Mouse (Mus musculus) CH12.LX (cell line): ENCODE results near the gene Ccdc96. TPM values are rescaled to one million over a fixed set of nuclear protein-coding genes. Genes with fewer than 3 reads are reported as not detected.

Experiments
- DNase-seq: peaks from one replicate; pipeline ENCODE4 v3.0.0-alpha.2; 2013; ENCODE audit errors: extremely low read depth
- H3K27ac ChIP-seq: 2 replicates; pipeline ENCODE4 v1.5.1; 2012; ENCODE audit warnings: low read depth, mild to moderate bottlenecking, control low read depth, moderate library complexity; ENCODE audit not compliant: insufficient read depth
- H3K27me3 ChIP-seq: replicated peaks from 2 replicates; pipeline ENCODE3; 2012; ENCODE audit warnings: inconsistent platforms
- H3K36me3 ChIP-seq, 2 experiments: replicated peaks in 1 of 2; 2 replicates each; pipeline versions ENCODE3 to v1.6.1; 2012; ENCODE audit warnings: inconsistent platforms in 1 of 2, low read length in 1 of 2, mild to moderate bottlenecking in 1 of 2, mixed read lengths in 1 of 2, moderate library complexity in 1 of 2; ENCODE audit not compliant: control insufficient read depth in 1 of 2, insufficient read depth in 1 of 2
- H3K4me1 ChIP-seq, 2 experiments: 2 replicates each; pipeline ENCODE4 v1.6.1; 2012; ENCODE audit warnings: inconsistent platforms in 1 of 2, moderate library complexity in 1 of 2; ENCODE audit not compliant: insufficient read depth in 2 of 2, control insufficient read depth in 1 of 2
- H3K4me2 ChIP-seq: 2 replicates; pipeline ENCODE4 v1.6.1; 2012; ENCODE audit warnings: low read depth, mild to moderate bottlenecking, control low read depth; ENCODE audit not compliant: poor library complexity, insufficient read depth, severe bottlenecking
- H3K4me3 ChIP-seq, 3 experiments: fragments of 150-350 bp in 1 of 3; sonication (generic) in 1 of 3; replicated peaks in 1 of 3; 2 replicates each; pipeline versions ENCODE3 to v1.5.1; 2011 to 2012; ENCODE audit warnings: low read depth in 2 of 3, low read length in 2 of 3, mild to moderate bottlenecking in 2 of 3, moderate library complexity in 2 of 3, control low read depth in 1 of 3, improper control_type of control experiment in 1 of 3, inconsistent platforms in 1 of 3, mixed read lengths in 1 of 3; ENCODE audit not compliant: poor library complexity in 1 of 3
- H3K79me2 ChIP-seq: replicated peaks from 2 replicates; pipeline ENCODE4 v1.6.1; 2012; ENCODE audit warnings: mild to moderate bottlenecking, moderate library complexity; ENCODE audit not compliant: control insufficient read depth, poor library complexity, insufficient read depth, severe bottlenecking; ENCODE audit errors: extremely low read depth
- H3K9ac ChIP-seq: 2 replicates; pipeline ENCODE4 v1.6.1; 2012; ENCODE audit warnings: low read depth, mild to moderate bottlenecking, control low read depth, moderate library complexity; ENCODE audit not compliant: insufficient read depth
- H3K9me3 ChIP-seq: replicated peaks from 2 replicates; pipeline ENCODE3; 2012; ENCODE audit warnings: low read length, inconsistent platforms, mixed read lengths
- BHLHE40 ChIP-seq: IDR thresholded peaks from 2 replicates; pipeline ENCODE4 v1.6.1; 2011; ENCODE audit warnings: mild to moderate bottlenecking, low read depth, low read length, improper control_type of control experiment
- CTCF ChIP-seq, 2 experiments: IDR thresholded peaks in 1 of 2; conservative IDR thresholded peaks in 1 of 2; 2 replicates each; pipeline ENCODE4 v1.5.1; 2011 to 2012; ENCODE audit warnings: low read depth in 2 of 2, low read length in 2 of 2, improper control_type of control experiment in 1 of 2, inconsistent platforms in 1 of 2, mild to moderate bottlenecking in 1 of 2, moderate library complexity in 1 of 2
- IRF4 ChIP-seq: IDR thresholded peaks from 2 replicates; pipeline ENCODE4 v1.6.1; 2014; ENCODE audit warnings: low read depth, mild to moderate bottlenecking, inconsistent platforms, low read length, improper control_type of control experiment
- JUN ChIP-seq: IDR thresholded peaks from 2 replicates; pipeline ENCODE4 v1.6.1; 2011; ENCODE audit warnings: low read depth, mild to moderate bottlenecking, low read length, improper control_type of control experiment, moderate library complexity; ENCODE audit not compliant: insufficient read depth
- NRF1 ChIP-seq: IDR thresholded peaks from 2 replicates; pipeline ENCODE4 v1.6.1; 2014; ENCODE audit warnings: low read depth, mild to moderate bottlenecking, inconsistent platforms, low read length, improper control_type of control experiment, moderate library complexity
- RAD21 ChIP-seq: IDR thresholded peaks from 2 replicates; pipeline ENCODE4 v1.6.1; 2011; ENCODE audit warnings: low read depth, mild to moderate bottlenecking, low read length, improper control_type of control experiment, moderate library complexity
- SIN3A ChIP-seq: IDR thresholded peaks from 2 replicates; pipeline ENCODE4 v1.6.1; 2012; ENCODE audit warnings: low read length, improper control_type of control experiment, inconsistent platforms
- SMC3 ChIP-seq: IDR thresholded peaks from 2 replicates; pipeline ENCODE4 v1.6.1; 2011; ENCODE audit warnings: low read depth, low read length, improper control_type of control experiment
- TBP ChIP-seq: conservative IDR thresholded peaks from 2 replicates; pipeline ENCODE4 v1.6.1; 2011; ENCODE audit warnings: low read depth, low read length, improper control_type of control experiment
- ZC3H11A ChIP-seq: IDR thresholded peaks from 2 replicates; pipeline ENCODE4 v1.6.1; 2012; ENCODE audit warnings: low read depth, mild to moderate bottlenecking, inconsistent platforms, low read length, improper control_type of control experiment
- dilution Hi-C: fragments of 300-500 bp; cut with MboI; formaldehyde crosslinking; loops from 2 replicates; pipeline ENCODE4 v1.14.3; 2020; ENCODE audit warnings: low sequenced_read_pairs; ENCODE audit not compliant: extremely low pct_unique_long_range_greater_than_20kb, extremely low pct_ligation_motif_present
- in situ Hi-C: fragments of 300-500 bp; cut with MboI; formaldehyde crosslinking; loops from 3 replicates; pipeline ENCODE4 v1.14.3; 2019; ENCODE audit warnings: low sequenced_read_pairs, low pct_ligation_motif_present, low pct_unique_long_range_greater_than_20kb, mixed read lengths
- polyA plus RNA-seq: library from polyadenylated mRNA; unstranded; fragments of >175 nt; gene quantifications from 2 replicates; pipeline ENCODE4 v1.2.1, GENCODE M21; 2012; ENCODE audit warnings: low read depth; ENCODE audit not compliant: insufficient read length
- total RNA-seq, 2 experiments: library from RNA; depleted of rRNA; stranded (reverse); fragments of 300-350 nt in 1 of 2; fragments of >200 nt in 1 of 2; gene quantifications; 2 replicates each; pipeline ENCODE4 v1.2.3; 2012 to 2014

Ccdc96 gene
- total and polyA plus RNA-seq, 3 experiments: 0.26 to 0.41 (median 0.34) TPM

DNA sequence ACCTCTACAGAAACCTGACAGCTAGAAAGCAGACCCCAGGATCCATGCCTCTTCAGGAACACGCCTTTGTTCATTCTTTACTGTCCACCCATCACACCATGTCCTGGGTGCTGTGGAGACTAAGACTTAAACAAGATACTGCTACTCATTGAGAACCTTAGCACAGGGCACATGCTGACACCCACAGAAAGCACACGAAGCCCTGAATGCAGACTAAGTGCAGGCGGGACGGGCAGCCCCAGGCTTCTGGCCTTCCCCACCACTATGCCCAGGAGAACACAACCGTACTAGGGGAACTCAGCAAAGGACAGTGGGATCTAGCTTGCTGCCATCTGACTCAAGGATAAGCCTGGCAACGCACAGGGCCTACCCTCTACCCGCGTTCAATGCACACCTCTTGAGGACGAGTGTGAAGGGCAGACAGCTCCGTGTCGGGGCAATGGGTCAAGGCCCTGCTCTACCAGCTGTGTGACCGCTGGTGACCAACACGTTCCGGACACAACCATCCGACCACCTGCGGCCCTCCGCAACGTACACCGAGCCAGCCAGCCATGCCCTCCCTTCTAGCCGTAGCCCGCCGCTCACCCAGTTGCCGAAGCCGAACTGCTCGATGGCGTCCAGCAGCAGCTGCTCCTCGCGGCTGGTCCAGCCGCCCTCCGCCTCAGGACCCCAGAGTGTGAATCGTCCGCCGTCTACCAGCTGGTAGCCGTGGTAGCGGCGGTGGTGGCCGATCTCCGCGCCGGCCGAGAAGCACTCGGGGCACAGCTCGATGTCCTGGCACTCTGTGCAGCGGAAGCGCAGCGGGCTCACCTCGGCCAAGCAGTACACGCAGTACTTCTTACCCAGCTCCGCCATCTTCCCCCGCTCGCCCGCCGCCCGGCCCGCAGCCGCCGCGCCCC lies 936 bp upstream of the Ccdc96 start:
- Histone ChIP-seq H3K36me3 (peaks cover 0 to 34% of the 10 kb centered on the region in 2 experiments), H3K4me1 (peaks cover 19 to 53% of the 10 kb centered on the region in 2 experiments), H3K9ac (peak overlapping the region; percentile 87), H3K4me3 (peak overlapping the region; percentile 89 to 93 (median 90)), H3K4me2 (peak overlapping the region; percentile 81), H3K79me2 (peaks cover 12% of the 10 kb centered on the region), H3K27me3 (no peaks in the 10 kb centered on the region), H3K9me3 (no peaks in the 10 kb centered on the region), H3K27ac (no peak overlapping the region; the same call in 1 of the 2 replicates)
- TF ChIP-seq TBP: no peak
- no peak for TF ChIP-seq JUN
- peak; percentile 39; the same call in 1 of the 2 replicates for TF ChIP-seq SIN3A
- DNase-seq: peak; percentile 29
- dilution Hi-C loops (no loop called here), in situ Hi-C loops (loop anchor here (5.0 kb wide), 2 partner anchors 99 to 259 kb away; no protein-coding TSS in a partner anchor)

DNA sequence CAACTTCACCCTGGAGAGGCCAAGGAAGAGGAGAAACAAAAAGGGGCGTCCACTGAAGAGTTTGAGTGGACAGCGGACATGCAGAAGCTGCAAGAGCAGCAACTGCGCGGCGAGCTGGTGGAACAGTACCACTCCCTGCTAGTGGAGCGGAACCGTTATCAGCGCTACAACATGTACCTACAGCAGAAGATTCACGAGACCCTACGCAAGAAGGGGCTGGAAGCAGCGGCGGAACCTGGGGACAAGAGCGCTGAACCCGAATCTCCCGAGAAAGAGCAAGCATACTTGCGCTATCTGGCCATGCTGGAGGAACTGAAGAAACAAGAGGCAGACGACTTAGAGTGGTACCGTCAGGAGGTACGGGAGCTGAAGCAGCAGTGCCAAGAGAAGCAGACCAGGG lies 918 bp downstream of the Ccdc96 start:
- dilution Hi-C loops (no loop called here), in situ Hi-C loops (no loop called here)
- Histone ChIP-seq H3K79me2 (peaks cover 12% of the 10 kb centered on the region), H3K9ac (no peak overlapping the region), H3K36me3 (peaks cover 0 to 26% of the 10 kb centered on the region in 2 experiments), H3K27me3 (no peaks in the 10 kb centered on the region), H3K27ac (no peak overlapping the region), H3K4me3 (no peak overlapping the region), H3K4me2 (peak overlapping the region; percentile 93; the same call in 1 of the 2 replicates), H3K4me1 (peaks cover 18 to 48% of the 10 kb centered on the region in 2 experiments), H3K9me3 (no peaks in the 10 kb centered on the region)
- no peak for DNase-seq
- TF ChIP-seq JUN: no peak
- TF ChIP-seq ZC3H11A: no peak
- no peak for TF ChIP-seq NRF1
- no peak for TF ChIP-seq BHLHE40
- no peak for TF ChIP-seq CTCF (conservative IDR thresholded peaks at IDR 0.05 in 1 of 2, IDR thresholded peaks at IDR 0.05 in 1 of 2; ENCODE audit: low read depth in 2 of 2, low read length in 2 of 2)

DNA sequence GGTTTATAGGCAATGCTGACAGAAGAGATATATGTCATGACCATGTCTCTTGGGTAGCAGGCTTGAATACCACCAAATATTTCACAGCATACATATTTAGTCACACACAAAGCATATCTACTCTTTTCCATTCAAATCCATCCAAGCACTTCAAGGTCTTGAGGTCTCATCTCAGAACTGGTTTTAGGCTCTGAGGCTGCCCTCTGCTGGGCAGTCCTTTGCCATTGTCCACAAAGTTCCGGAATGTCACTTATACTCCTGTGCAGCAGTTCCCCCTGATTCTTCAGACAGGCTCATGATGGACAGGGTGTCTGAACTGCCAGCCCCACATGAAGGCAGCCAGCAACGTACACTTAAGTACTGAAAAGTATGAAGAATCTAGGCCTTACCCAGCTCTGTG lies 4.8 kb downstream of the Ccdc96 start:
- H3K4me1 ChIP-seq: peaks cover 7 to 23% of the 10 kb centered on the region in 2 experiments
- H3K27ac ChIP-seq: no peak overlapping the region
- no peak overlapping the region for H3K9ac ChIP-seq
- no peaks in the 10 kb centered on the region for H3K9me3 ChIP-seq
- TF ChIP-seq RAD21: peak; percentile 28
- TF ChIP-seq IRF4: no peak
- TF ChIP-seq CTCF (conservative IDR thresholded peaks at IDR 0.05 in 1 of 2, IDR thresholded peaks at IDR 0.05 in 1 of 2; ENCODE audit: low read depth in 2 of 2, low read length in 2 of 2): peak in 1 of 2 experiments; percentile 63; a peak in 2 of 4 replicates
- TF ChIP-seq SMC3: peak; percentile 45
- H3K79me2 ChIP-seq: no peaks in the 10 kb centered on the region
- H3K4me3 ChIP-seq: no peak overlapping the region
- no peak for DNase-seq
- dilution Hi-C loops (no loop called here), in situ Hi-C loops (no loop called here)
- peaks cover 28 to 42% of the 10 kb centered on the region in 2 experiments for H3K36me3 ChIP-seq
- no peaks in the 10 kb centered on the region for H3K27me3 ChIP-seq
- no peak overlapping the region for H3K4me2 ChIP-seq
